Mouse (Mus musculus): ENCODE measurements around the gene Tac2.

Gene Tac2

GRCm38 (mm10) chr10:127724178-127724577 is at the start of gene Tac2:
Gene Tac2, plus strand, starts transcription at chr10:127724478.
- ATAC-seq (ENCODE audit: low TSS enrichment) = no peak

- peak; percentile 68 for ATAC-seq (ENCODE audit: low TSS enrichment)
Observed at GRCm38 (mm10) chr10:127674794-127675522, 49.3 kb upstream of the Tac2 start.

GRCm38 (mm10) chr10:127675859-127676398 is 48.3 kb upstream of the Tac2 start:
- no peak for ATAC-seq (ENCODE audit: low TSS enrichment)

GRCm38 (mm10) chr10:127676691-127677548 is 47.4 kb upstream of the Tac2 start:
- ATAC-seq (ENCODE audit: low TSS enrichment) = peak; percentile 90

GRCm38 (mm10) chr10:127677591-127678336 is 46.5 kb upstream of the Tac2 start:
- ATAC-seq (ENCODE audit: low TSS enrichment) = peak; percentile 28; the same call in 1 of the 2 replicates

- ATAC-seq (ENCODE audit: low TSS enrichment) = no peak
Observed at GRCm38 (mm10) chr10:127679208-127679607, 45.1 kb upstream of the Tac2 start.

- no peak for ATAC-seq (ENCODE audit: low TSS enrichment)
Observed at GRCm38 (mm10) chr10:127679881-127680280, 44.4 kb upstream of the Tac2 start.

GRCm38 (mm10) chr10:127682886-127683285 is 41.4 kb upstream of the Tac2 start:
- no peak for ATAC-seq (ENCODE audit: low TSS enrichment)

GRCm38 (mm10) chr10:127691053-127691452 is 33.2 kb upstream of the Tac2 start:
- no peak for ATAC-seq (ENCODE audit: low TSS enrichment)

- no peak; the same call in 1 of the 2 replicates for ATAC-seq (ENCODE audit: low TSS enrichment)
Observed at GRCm38 (mm10) chr10:127694636-127695035, 29.6 kb upstream of the Tac2 start.

GRCm38 (mm10) chr10:127695775-127696174 is 28.5 kb upstream of the Tac2 start:
- no peak for ATAC-seq (ENCODE audit: low TSS enrichment)

- ATAC-seq (ENCODE audit: low TSS enrichment) = peak; percentile 79; the same call in 1 of the 2 replicates
Observed at GRCm38 (mm10) chr10:127698966-127699365, 25.3 kb upstream of the Tac2 start.

- no peak for ATAC-seq (ENCODE audit: low TSS enrichment)
Observed at GRCm38 (mm10) chr10:127703299-127703698, 21.0 kb upstream of the Tac2 start.

GRCm38 (mm10) chr10:127704293-127704692 is 20.0 kb upstream of the Tac2 start:
- no peak for ATAC-seq (ENCODE audit: low TSS enrichment)

GRCm38 (mm10) chr10:127704766-127705220 is 19.5 kb upstream of the Tac2 start, which contains the start of gene Myo1a:
Gene Myo1a, plus strand, starts transcription at chr10:127705170.
- no peak for ATAC-seq (ENCODE audit: low TSS enrichment)

GRCm38 (mm10) chr10:127705783-127706182 is 18.5 kb upstream of the Tac2 start:
- ATAC-seq (ENCODE audit: low TSS enrichment) = no peak

GRCm38 (mm10) chr10:127707721-127708120 is 16.6 kb upstream of the Tac2 start:
- no peak for ATAC-seq (ENCODE audit: low TSS enrichment)

- no peak for ATAC-seq (ENCODE audit: low TSS enrichment)
Observed at GRCm38 (mm10) chr10:127708850-127709370, 15.4 kb upstream of the Tac2 start.

GRCm38 (mm10) chr10:127710331-127710730 is 13.9 kb upstream of the Tac2 start:
- ATAC-seq (ENCODE audit: low TSS enrichment) = no peak

- ATAC-seq (ENCODE audit: low TSS enrichment) = no peak
Observed at GRCm38 (mm10) chr10:127712736-127713135, 11.5 kb upstream of the Tac2 start.

- ATAC-seq (ENCODE audit: low TSS enrichment) = peak; percentile 84
Observed at GRCm38 (mm10) chr10:127721671-127722418, 2.4 kb upstream of the Tac2 start.

All from frontal cortex, adult (tissue).